Mouse (Mus musculus) CD8-positive naive resting alpha-beta T cell, adult 57 days (primary cell): ENCODE data around the gene Zswim9. TPM values are rescaled to one million over a fixed set of nuclear protein-coding genes. Genes with fewer than 3 reads are reported as not detected.

Source experiments
- total RNA-seq: library from RNA; stranded (reverse); gene quantifications from one replicate; pipeline ENCODE4 v1.2.4, GENCODE M21; 2023

Zswim9 gene
- total RNA-seq, result 6.5 TPM

DNA sequence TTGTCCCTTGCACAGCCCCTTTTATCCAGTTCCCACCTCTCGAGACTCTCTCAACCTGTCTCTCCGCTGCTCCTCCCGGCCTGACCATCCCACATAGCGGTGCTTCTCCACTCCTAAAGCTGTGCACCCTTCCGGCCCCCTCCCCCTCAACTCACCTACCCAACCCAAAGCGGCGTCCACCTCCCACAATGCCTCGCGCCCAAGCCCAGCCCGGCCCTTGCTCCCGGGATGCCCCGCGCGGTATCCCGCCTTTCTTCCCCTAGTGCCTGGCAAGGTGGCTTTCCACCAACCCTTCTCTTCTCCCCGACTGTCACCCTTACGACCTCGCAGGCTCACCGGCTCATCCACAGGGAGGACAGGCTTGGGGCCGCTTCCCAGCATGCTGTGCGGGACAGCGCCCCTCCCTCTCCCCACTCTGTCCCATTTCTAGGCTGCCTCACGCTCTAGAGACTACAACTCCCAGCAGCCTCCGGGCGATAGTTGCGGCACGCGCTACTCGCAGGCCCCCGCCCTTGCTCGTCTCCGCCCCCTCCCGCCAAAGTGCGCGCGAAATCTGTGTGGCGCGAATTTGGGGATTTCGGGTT lies at the start of gene Zswim9:
TSS of gene Zswim9 (minus strand) at position 414 of the 584 bp plus-strand sequence.

DNA sequence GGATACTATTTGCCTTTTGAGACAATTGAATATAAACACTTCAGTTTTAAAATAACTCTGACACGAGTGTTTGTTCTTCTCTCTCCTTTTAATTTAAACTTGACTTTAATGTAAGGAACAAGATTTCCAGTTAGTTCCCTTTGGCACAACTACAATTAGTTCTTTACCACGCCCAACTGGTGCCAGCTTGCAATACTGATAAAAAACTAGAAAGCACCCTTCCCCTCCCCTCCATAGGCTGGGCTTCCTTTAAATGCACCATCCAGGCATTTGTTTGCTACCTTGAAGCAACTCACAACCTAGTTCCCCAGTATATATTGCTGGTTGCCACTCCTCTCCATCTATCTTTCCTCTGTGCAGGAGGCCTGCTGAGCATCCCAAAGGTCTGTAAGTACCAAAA lies 45.8 kb upstream of the Zswim9 start, which contains the start of gene Pla2g4c:
TSS of gene Pla2g4c (plus strand) at position 340 of the 400 bp plus-strand sequence.

DNA sequence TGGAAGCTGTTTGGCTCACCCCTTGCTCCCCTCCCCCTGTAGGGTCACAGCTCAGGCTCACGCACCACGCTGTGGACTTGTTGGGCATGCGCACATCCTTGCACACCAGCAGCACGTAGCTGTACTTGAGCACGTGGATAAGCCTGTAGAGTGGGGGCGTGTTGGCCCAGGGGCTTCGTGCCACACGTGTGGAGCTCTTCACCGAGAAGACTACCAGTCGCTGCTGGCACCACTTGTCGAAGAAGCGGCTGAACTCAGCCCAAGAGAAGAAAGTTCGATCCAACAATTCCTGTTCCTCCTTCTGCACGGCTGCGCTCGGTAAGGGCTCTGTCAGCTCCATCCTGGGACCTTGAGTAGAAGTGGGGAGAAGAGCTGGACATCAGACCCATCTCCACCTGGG lies 1.4 kb downstream of the Zswim9 start, which contains the start of gene Lig1:
TSS of gene Lig1 (plus strand) at position 203 of the 400 bp plus-strand sequence.

DNA sequence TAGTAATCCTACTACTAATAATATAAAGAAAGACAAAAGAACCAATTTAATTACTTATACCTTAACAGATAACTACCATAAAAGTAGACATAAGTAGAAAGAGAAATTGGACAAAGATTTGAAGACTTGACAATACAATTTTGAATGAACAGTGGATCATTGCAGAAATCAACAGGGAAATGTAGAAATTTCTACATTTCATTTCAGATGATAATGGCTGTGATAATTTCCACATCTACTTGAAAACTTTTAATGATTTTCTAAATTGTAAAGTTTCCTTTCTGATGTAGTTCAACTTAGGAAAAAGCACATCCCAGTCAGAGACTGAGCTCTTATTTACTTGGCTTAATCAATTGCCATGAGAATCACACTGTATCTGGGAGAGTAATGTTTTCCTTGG lies 65.8 kb downstream of the Zswim9 start, which contains the start of gene Vmn1r89:
TSS of gene Vmn1r89 (plus strand) at position 301 of the 400 bp plus-strand sequence.

Other genes with a start within 250 kb of the Zswim9 start
- gene Chmp2a, start 243.9 kb downstream of the Zswim9 start, total RNA-seq, result 102 TPM
- 88.4 TPM for gene Ube2m, start 240.4 kb downstream of the Zswim9 start, total RNA-seq
- 0.46 TPM for gene Mzf1, start 224.0 kb downstream of the Zswim9 start, total RNA-seq
- not detected for gene Vmn1r85, start 183.5 kb downstream of the Zswim9 start, total RNA-seq
- gene Vmn1r86, start 158.8 kb downstream of the Zswim9 start, total RNA-seq, result not detected
- not detected for gene Vmn1r87, start 138.6 kb downstream of the Zswim9 start, total RNA-seq
- gene Vmn1r88, start 119.2 kb downstream of the Zswim9 start, total RNA-seq, result 0.31 TPM
- not detected for gene Vmn1r89, start 65.7 kb downstream of the Zswim9 start, total RNA-seq
- gene Lig1, start 1.4 kb downstream of the Zswim9 start, total RNA-seq, result 21.1 TPM
- gene Pla2g4c, start 45.9 kb upstream of the Zswim9 start, total RNA-seq, result 0.34 TPM
- gene Cabp5, start 119.4 kb upstream of the Zswim9 start, total RNA-seq, result not detected
- not detected for gene Bsph1, start 172.1 kb upstream of the Zswim9 start, total RNA-seq